In the genomic region with DNA sequence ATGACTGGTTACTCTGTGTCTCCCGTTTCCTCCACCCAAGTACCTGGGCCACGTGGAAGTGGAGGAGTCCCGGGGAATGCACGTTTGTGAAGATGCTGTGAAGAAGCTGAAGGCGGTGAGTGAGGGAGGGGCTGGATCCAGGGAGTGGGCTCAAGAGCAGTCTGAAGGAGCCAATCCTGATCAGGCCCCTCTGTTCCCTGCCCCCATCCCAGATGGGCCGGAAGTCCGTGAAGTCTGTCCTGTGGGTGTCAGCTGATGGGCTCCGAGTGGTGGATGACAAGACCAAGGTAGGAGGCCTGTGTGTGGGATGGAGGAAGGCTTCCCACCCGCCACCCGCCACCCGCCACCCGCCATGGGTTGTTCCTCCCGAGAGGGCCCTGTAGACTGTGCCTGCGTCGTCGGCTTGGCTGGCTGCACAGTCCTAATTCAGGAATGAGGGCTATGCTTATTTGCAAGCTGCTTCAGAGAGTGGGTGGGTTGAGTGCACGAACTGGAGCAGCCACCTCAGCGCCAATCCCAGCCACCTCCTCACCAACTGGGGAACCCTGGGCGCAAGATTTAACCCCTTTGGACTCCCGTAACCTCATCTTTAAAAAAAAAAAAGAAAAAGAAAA, we compare ENCODE assay signal across 11 mouse cellular contexts. TPM values are rescaled to one million over a fixed set of nuclear protein-coding genes. Genes with fewer than 3 reads are reported as not detected.
DNase-seq lines count a peak whose midpoint lies in the region; ATAC-seq lines count a peak whose summit lies in the region.
"Had no signal": no experiment of that assay in that cellular context is flagged by ENCODE, and none has a peak within 500 bp of the region (broad histone marks: within the 10 kb centered on the region; RNA-seq: fewer than 3 reads in every experiment).

No protein-coding gene starts in this region.

- peak overlapping the region; percentile 14; the same call in 1 of the 2 replicates for H3K4me2 ChIP-seq in heart, embryonic 16.5 days (ENCODE audit: low read depth, low read length)
- H3K4me2 ChIP-seq in hindbrain, embryonic 16.5 days (ENCODE audit: low read length): no peak overlapping the region
- no peak overlapping the region for H3K4me2 ChIP-seq in intestine, embryonic 16.5 days (ENCODE audit: low read depth, low read length)
- H3K4me2 ChIP-seq: forebrain, embryonic 13.5 days had no signal

- peaks cover 3% of the 10 kb centered on the region; the same call in 1 of the 2 replicates for H3K4me1 ChIP-seq in heart, embryonic 16.5 days (ENCODE audit: control insufficient read depth, insufficient read depth, low read length)
- H3K4me1 ChIP-seq in limb, embryonic 10.5 days: peaks cover 11% of the 10 kb centered on the region
- peaks cover 3% of the 10 kb centered on the region for H3K4me1 ChIP-seq in hindbrain, embryonic 16.5 days (ENCODE audit: control insufficient read depth, insufficient read depth, low read depth, low read length)
- H3K4me1 ChIP-seq in intestine, embryonic 16.5 days (ENCODE audit: control insufficient read depth, insufficient read depth, low read length): peaks cover 4% of the 10 kb centered on the region; the same call in 1 of the 2 replicates

- no peaks in the 10 kb centered on the region for H3K9me3 ChIP-seq in heart, embryonic 16.5 days (replicated peaks; ENCODE audit: control insufficient read depth, low read length)
- no peaks in the 10 kb centered on the region for H3K9me3 ChIP-seq in limb, embryonic 10.5 days (replicated peaks)
- no peaks in the 10 kb centered on the region for H3K9me3 ChIP-seq in hindbrain, embryonic 16.5 days (ENCODE audit: control insufficient read depth, low read length)
- H3K9me3 ChIP-seq in intestine, embryonic 16.5 days (ENCODE audit: control insufficient read depth, low read length): peaks cover 4% of the 10 kb centered on the region; the same call in 1 of the 2 replicates
- H3K9me3 ChIP-seq: forebrain, embryonic 13.5 days; hindbrain, embryonic 10.5 days had no signal

- H3K4me3 ChIP-seq in heart, embryonic 16.5 days (ENCODE audit: low read length): no peak overlapping the region
- H3K4me3 ChIP-seq in limb, embryonic 10.5 days: no peak overlapping the region
- no peak overlapping the region for H3K4me3 ChIP-seq in hindbrain, embryonic 16.5 days (ENCODE audit: low read length)
- no peak overlapping the region for H3K4me3 ChIP-seq in intestine, embryonic 16.5 days (ENCODE audit: low read length)
- H3K4me3 ChIP-seq: forebrain, embryonic 13.5 days; hindbrain, embryonic 10.5 days had no signal

- H3K9ac ChIP-seq in heart, embryonic 16.5 days (ENCODE audit: low read length): no peak overlapping the region
- no peak overlapping the region for H3K9ac ChIP-seq in hindbrain, embryonic 16.5 days (ENCODE audit: low read depth, low read length)
- H3K9ac ChIP-seq in intestine, embryonic 16.5 days (ENCODE audit: low read depth, low read length): no peak overlapping the region
- H3K9ac ChIP-seq: forebrain, embryonic 13.5 days had no signal

- no peak for DNase-seq in heart, postnatal 4 days
- DNase-seq in ES-CJ7 (ENCODE audit: low read depth, low spot score): peak; percentile 64
- DNase-seq in frontal cortex, postnatal 25 days (ENCODE audit: low spot score in 2 of 2): peak; percentile 54 to 66
- peak; percentile 87 to 93 for DNase-seq in left cerebral cortex, postnatal 36 days (ENCODE audit: low spot score in 2 of 2)
- DNase-seq in limb, embryonic 10.5 days (ENCODE audit: low spot score): no peak
- DNase-seq: kidney, postnatal 25 days had no signal

- peaks cover 30% of the 10 kb centered on the region for H3K36me3 ChIP-seq in heart, embryonic 16.5 days (ENCODE audit: control insufficient read depth, insufficient read depth)
- H3K36me3 ChIP-seq in limb, embryonic 10.5 days: peaks cover 79% of the 10 kb centered on the region
- H3K36me3 ChIP-seq in hindbrain, embryonic 16.5 days (ENCODE audit: control insufficient read depth, insufficient read depth, low read length): peaks cover 61% of the 10 kb centered on the region
- H3K36me3 ChIP-seq in intestine, embryonic 16.5 days (ENCODE audit: control insufficient read depth, insufficient read depth, low read length): peaks cover 14% of the 10 kb centered on the region

- ATAC-seq in heart, embryonic 16.5 days (replicated peaks; ENCODE audit: extremely low read depth, insufficient read depth, low FRiP score): no peak
- ATAC-seq in hindbrain, embryonic 16.5 days: no peak
- ATAC-seq in intestine, embryonic 16.5 days: no peak
- ATAC-seq: forebrain, embryonic 13.5 days had no signal

- H3K27ac ChIP-seq in heart, embryonic 16.5 days (ENCODE audit: low read length): no peak overlapping the region
- no peak overlapping the region for H3K27ac ChIP-seq in limb, embryonic 10.5 days
- no peak overlapping the region for H3K27ac ChIP-seq in hindbrain, embryonic 16.5 days (ENCODE audit: low read depth, low read length)
- no peak overlapping the region for H3K27ac ChIP-seq in intestine, embryonic 16.5 days (ENCODE audit: low read length)
- H3K27ac ChIP-seq: forebrain, embryonic 13.5 days; hindbrain, embryonic 10.5 days had no signal

- intact Hi-C loops in left cerebral cortex, postnatal 36 days (cut with DNase I): no loop called here

- no peaks in the 10 kb centered on the region for H3K27me3 ChIP-seq in heart, embryonic 16.5 days (ENCODE audit: control insufficient read depth, insufficient read depth, low read length)
- H3K27me3 ChIP-seq in limb, embryonic 10.5 days (ENCODE audit: low read depth, poor library complexity, severe bottlenecking): no peaks in the 10 kb centered on the region
- no peaks in the 10 kb centered on the region for H3K27me3 ChIP-seq in hindbrain, embryonic 16.5 days (replicated peaks; ENCODE audit: control insufficient read depth, insufficient read depth, low read length)
- H3K27me3 ChIP-seq in intestine, embryonic 16.5 days (replicated peaks; ENCODE audit: control insufficient read depth, insufficient read depth, low read length): no peaks in the 10 kb centered on the region
- H3K27me3 ChIP-seq: forebrain, embryonic 13.5 days had no signal

- 51% methylated on average over 20 of the region's 20 CpGs for WGBS in heart, embryonic 16.5 days
- WGBS in limb, embryonic 10.5 days: 67% methylated on average over 20 of the region's 20 CpGs
- 75% methylated on average over 18 of the region's 20 CpGs for WGBS in hindbrain, embryonic 16.5 days
- 83% methylated on average over 20 of the region's 20 CpGs for WGBS in intestine, embryonic 16.5 days

RNA-seq across cellular contexts. Expression of a gene that starts 8.4 kb away (rescaled TPM):
- 8.7 and 10.2 TPM in 2 replicates for polyA plus RNA-seq in heart, embryonic 16.5 days (2015; fragmentation: Nextera tagmentation; extraction: Ambion mirVana)
- 10 to 100 TPM; 11.5 to 12.1 TPM for total RNA-seq in heart, postnatal 4 days (2021)
- 100 to 1,000 TPM; 107 to 127 TPM for total RNA-seq in left cerebral cortex, postnatal 36 days (2021)
- polyA plus RNA-seq in limb, embryonic 10.5 days (2016; fragmentation: Nextera tagmentation; extraction: Ambion mirVana): 7.9 and 10.4 TPM in 2 replicates
- 54.4 and 59.5 TPM in 2 replicates for polyA plus RNA-seq in hindbrain, embryonic 16.5 days (2015; fragmentation: Nextera tagmentation; extraction: Ambion mirVana)
- 9.1 and 10.8 TPM in 2 replicates for polyA plus RNA-seq in intestine, embryonic 16.5 days (2015; fragmentation: Nextera tagmentation; extraction: Ambion mirVana)

RNA-seq across cellular contexts. Expression of a gene that starts 33.8 kb away (rescaled TPM):
- polyA plus RNA-seq in heart, embryonic 16.5 days (2015; fragmentation: Nextera tagmentation; extraction: Ambion mirVana): 15.3 and 15.9 TPM in 2 replicates
- 10 to 100 TPM; 10.2 to 11.2 TPM for total RNA-seq in heart, postnatal 4 days (2021)
- 10 to 100 TPM; 33.2 to 41.9 TPM for total RNA-seq in left cerebral cortex, postnatal 36 days (2021)
- polyA plus RNA-seq in limb, embryonic 10.5 days (2016; fragmentation: Nextera tagmentation; extraction: Ambion mirVana): 16.3 and 16.4 TPM in 2 replicates
- 21.8 and 23.9 TPM in 2 replicates for polyA plus RNA-seq in hindbrain, embryonic 16.5 days (2015; fragmentation: Nextera tagmentation; extraction: Ambion mirVana)
- 25.5 and 26.3 TPM in 2 replicates for polyA plus RNA-seq in intestine, embryonic 16.5 days (2015; fragmentation: Nextera tagmentation; extraction: Ambion mirVana)

RNA-seq across cellular contexts. Expression of a gene that starts 38.2 kb away (rescaled TPM):
- 2.5 and 3.4 TPM in 2 replicates for polyA plus RNA-seq in heart, embryonic 16.5 days (2015; fragmentation: Nextera tagmentation; extraction: Ambion mirVana)
- total RNA-seq in heart, postnatal 4 days (2021): 1 to 10 TPM; 4.6 to 5.3 TPM
- 1 to 10 TPM; 8.0 TPM for total RNA-seq in left cerebral cortex, postnatal 36 days (2021)
- 7.2 and 7.9 TPM in 2 replicates for polyA plus RNA-seq in limb, embryonic 10.5 days (2016; fragmentation: Nextera tagmentation; extraction: Ambion mirVana)
- polyA plus RNA-seq in hindbrain, embryonic 16.5 days (2015; fragmentation: Nextera tagmentation; extraction: Ambion mirVana): 5.7 and 5.9 TPM in 2 replicates
- 8.3 and 9.5 TPM in 2 replicates for polyA plus RNA-seq in intestine, embryonic 16.5 days (2015; fragmentation: Nextera tagmentation; extraction: Ambion mirVana)

Comparison
In these comparisons a context has a peak if more than half of its experiments do, and no peak if none do; other contexts are left out.
1. DNase-seq: peak in ES-CJ7 (single experiment), frontal cortex, postnatal 25 days (2 of 2) and left cerebral cortex, postnatal 36 days (2 of 2); none in heart, postnatal 4 days (single experiment) and limb, embryonic 10.5 days (single experiment).